Comparison of ENCODE assay signal across 8 mouse cellular contexts in the genomic region with DNA sequence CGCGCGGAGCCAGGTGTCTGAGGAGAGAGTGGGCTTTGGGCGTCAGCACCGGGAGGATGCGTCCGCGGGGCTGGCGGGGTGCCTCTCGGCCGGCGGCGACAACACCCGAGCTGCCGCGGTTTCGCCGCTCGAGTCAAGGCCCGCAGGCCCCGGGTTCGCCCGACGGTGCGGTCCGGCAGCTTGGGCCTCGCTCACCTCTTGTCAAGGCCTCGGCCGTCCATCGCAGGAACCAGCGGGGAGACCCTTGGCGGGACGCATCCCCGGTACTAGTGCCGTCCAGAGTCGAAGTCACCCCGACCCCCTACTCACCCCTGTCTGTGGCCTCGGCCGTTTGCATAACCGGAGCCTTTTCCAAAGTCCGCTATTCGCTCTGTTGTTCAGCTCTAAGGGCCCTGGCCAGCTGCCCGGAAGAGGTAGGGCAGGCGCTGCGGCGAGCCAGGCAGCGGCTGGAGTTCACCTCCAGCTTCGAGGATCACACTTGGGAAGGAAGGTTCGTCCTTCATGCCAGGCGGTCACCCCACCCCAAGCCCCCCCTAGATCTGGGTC. TPM values are rescaled to one million over a fixed set of nuclear protein-coding genes. Genes with fewer than 3 reads are reported as not detected.
DNase-seq lines count a peak whose midpoint lies in the region; ATAC-seq and TF ChIP-seq lines count a peak whose summit lies in the region.

No protein-coding gene starts in this region.

- no peaks in the 10 kb centered on the region for H3K9me3 ChIP-seq in heart, embryonic 10.5 days
- no peaks in the 10 kb centered on the region for H3K9me3 ChIP-seq in liver, embryonic 13.5 days (replicated peaks)

- WGBS in heart, embryonic 10.5 days, result under 1% methylated on average over 50 of the region's 50 CpGs
- under 1% methylated on average over 50 of the region's 50 CpGs for WGBS in liver, embryonic 13.5 days (ENCODE audit: insufficient replicate concordance)

- H3K27me3 ChIP-seq in heart, embryonic 10.5 days (ENCODE audit: insufficient read depth, poor library complexity, severe bottlenecking), result no peaks in the 10 kb centered on the region
- H3K27me3 ChIP-seq in liver, embryonic 13.5 days, result 0 out of 2 replicates have a peak, but pooled peaks cover 6% of the 10 kb centered on the region

- peaks cover 8% of the 10 kb centered on the region; the same call in 1 of the 2 replicates for H3K4me1 ChIP-seq in cortical plate, adult 2 months (ENCODE audit: control insufficient read depth, insufficient read depth, low read length)
- peaks cover 23% of the 10 kb centered on the region for H3K4me1 ChIP-seq in heart, embryonic 10.5 days
- H3K4me1 ChIP-seq in liver, embryonic 13.5 days (replicated peaks), result peaks cover 42% of the 10 kb centered on the region

- peak; percentile 49 for ATAC-seq in liver, embryonic 13.5 days (ENCODE audit: low read depth)
- 0 out of 2 replicates have a peak, but pooled peaks have one; percentile 8 for ATAC-seq in monocyte, adult 5-6 weeks (replicated peaks; ENCODE audit: insufficient number of reproducible peaks, low FRiP score, low TSS enrichment, poor library complexity, severe bottlenecking)

- peak overlapping the region; percentile 99 for H3K9ac ChIP-seq in liver, embryonic 13.5 days

- H3K4me3 ChIP-seq in cortical plate, adult 2 months (ENCODE audit: insufficient read depth, low read length), result peak overlapping the region; percentile 62
- H3K4me3 ChIP-seq in heart, embryonic 10.5 days, result peak overlapping the region; percentile 97
- peak overlapping the region; percentile 98 for H3K4me3 ChIP-seq in liver, embryonic 13.5 days (replicated peaks)

- peak; percentile 52 for DNase-seq in spleen, adult 12 weeks (ENCODE audit: low spot score)
- no peak for DNase-seq in spleen, adult 18-20 months
- no peak for DNase-seq in heart, embryonic 10.5 days (ENCODE audit: low spot score)
- DNase-seq in kidney, adult 9 months, result peak; percentile 92
- no peak for DNase-seq in liver, embryonic 13.5 days
- DNase-seq in thymus, postnatal 0 days (ENCODE audit: low spot score), result no peak

- TF ChIP-seq CTCF in cortical plate, adult 2 months (IDR thresholded peaks at IDR 0.05; ENCODE audit: extremely low read depth, insufficient read depth, low read length), result no peak

- peaks cover 13% of the 10 kb centered on the region for H3K36me3 ChIP-seq in heart, embryonic 10.5 days
- H3K36me3 ChIP-seq in liver, embryonic 13.5 days, result peaks cover 17% of the 10 kb centered on the region

- peak overlapping the region; percentile 86 for H3K4me2 ChIP-seq in liver, embryonic 13.5 days

- TF ChIP-seq POLR2A in cortical plate, adult 2 months (IDR thresholded peaks at IDR 0.05; ENCODE audit: extremely low read depth, insufficient read depth, low read length), result no peak

- H3K27ac ChIP-seq in cortical plate, adult 2 months (ENCODE audit: insufficient read depth, low read length), result peak overlapping the region; percentile 93
- peak overlapping the region; percentile 99 for H3K27ac ChIP-seq in heart, embryonic 10.5 days
- H3K27ac ChIP-seq in liver, embryonic 13.5 days, result peak overlapping the region; percentile 95

RNA-seq across cellular contexts. Expression of a gene that starts 0.5 kb away (rescaled TPM):
- polyA plus RNA-seq in cortical plate, adult 2 months (2012; rRNA removed), result 0.13 TPM in 1 of 2 replicates, not detected in the other
- 0.36 and 0.47 TPM in 2 replicates for polyA plus RNA-seq in heart, embryonic 10.5 days (2016; fragmentation: Nextera tagmentation; extraction: Ambion mirVana)
- 0.59 TPM in 2 replicates for polyA plus RNA-seq in liver, embryonic 13.5 days (2015; fragmentation: Nextera tagmentation; extraction: Ambion mirVana)
- not detected in 3 replicates for total RNA-seq in monocyte, adult 5-6 weeks (2017)
- 0.25 and 0.46 TPM in 2 replicates for polyA plus RNA-seq in thymus, postnatal 0 days (2015; fragmentation: Nextera tagmentation; extraction: Ambion mirVana)

RNA-seq across cellular contexts. Expression of a gene that starts 1.8 kb away (rescaled TPM):
- 190 and 194 TPM in 2 replicates for polyA plus RNA-seq in cortical plate, adult 2 months (2012; rRNA removed)
- polyA plus RNA-seq in heart, embryonic 10.5 days (2016; fragmentation: Nextera tagmentation; extraction: Ambion mirVana), result 71.2 and 86.8 TPM in 2 replicates
- polyA plus RNA-seq in liver, embryonic 13.5 days (2015; fragmentation: Nextera tagmentation; extraction: Ambion mirVana), result 51.0 and 62.9 TPM in 2 replicates
- 398 to 459 TPM (median 457 TPM) in 3 replicates for total RNA-seq in monocyte, adult 5-6 weeks (2017)
- 127 and 131 TPM in 2 replicates for polyA plus RNA-seq in thymus, postnatal 0 days (2015; fragmentation: Nextera tagmentation; extraction: Ambion mirVana)

RNA-seq across cellular contexts. Expression of a gene that starts 26.4 kb away (rescaled TPM):
- polyA plus RNA-seq in cortical plate, adult 2 months (2012; rRNA removed), result 7.2 and 7.3 TPM in 2 replicates
- polyA plus RNA-seq in heart, embryonic 10.5 days (2016; fragmentation: Nextera tagmentation; extraction: Ambion mirVana), result 10.2 and 12.1 TPM in 2 replicates
- polyA plus RNA-seq in liver, embryonic 13.5 days (2015; fragmentation: Nextera tagmentation; extraction: Ambion mirVana), result 0.30 and 0.37 TPM in 2 replicates
- 0.21 to 0.39 TPM in 2 of 3 replicates, not detected in the other for total RNA-seq in monocyte, adult 5-6 weeks (2017)
- 0.27 and 0.36 TPM in 2 replicates for polyA plus RNA-seq in thymus, postnatal 0 days (2015; fragmentation: Nextera tagmentation; extraction: Ambion mirVana)

RNA-seq across cellular contexts. Expression of a gene that starts 43.1 kb away (rescaled TPM):
- polyA plus RNA-seq in cortical plate, adult 2 months (2012; rRNA removed), result not detected in 2 replicates
- polyA plus RNA-seq in heart, embryonic 10.5 days (2016; fragmentation: Nextera tagmentation; extraction: Ambion mirVana), result not detected in 2 replicates
- polyA plus RNA-seq in liver, embryonic 13.5 days (2015; fragmentation: Nextera tagmentation; extraction: Ambion mirVana), result not detected in 2 replicates
- total RNA-seq in monocyte, adult 5-6 weeks (2017), result not detected in 3 replicates
- polyA plus RNA-seq in thymus, postnatal 0 days (2015; fragmentation: Nextera tagmentation; extraction: Ambion mirVana), result not detected in 2 replicates

Comparison
In these comparisons a context has a peak if more than half of its experiments do, and no peak if none do; other contexts are left out.
1. DNase-seq: peak in spleen, adult 12 weeks (single experiment) and kidney, adult 9 months (single experiment); none in spleen, adult 18-20 months (0 of 2), heart, embryonic 10.5 days (single experiment), liver, embryonic 13.5 days (single experiment) and thymus, postnatal 0 days (single experiment).
2. Peak in every context shown above with its lines, with median percentiles within 50 percentile points of each other: H3K27ac ChIP-seq and H3K4me3 ChIP-seq.